Mouse (Mus musculus) stomach, postnatal 0 days (tissue): ENCODE measurements at regions not wholly inside any gene's neighbourhood (a gene's known extent, or its start where the extent isn't known, plus 50 kb on each side); places are given as distances from the start of the nearest gene placed in this dataset.

Source experiments
- CTCF ChIP-seq: IDR thresholded peaks from 2 replicates; pipeline ENCODE4 v1.5.1; 2016; ENCODE audit warnings: antibody characterized with exemption, low read depth, mild to moderate bottlenecking, moderate library complexity
- EP300 ChIP-seq: optimal IDR thresholded peaks from 2 replicates; pipeline ENCODE3; 2016; ENCODE audit warnings: antibody characterized with exemption

DNA sequence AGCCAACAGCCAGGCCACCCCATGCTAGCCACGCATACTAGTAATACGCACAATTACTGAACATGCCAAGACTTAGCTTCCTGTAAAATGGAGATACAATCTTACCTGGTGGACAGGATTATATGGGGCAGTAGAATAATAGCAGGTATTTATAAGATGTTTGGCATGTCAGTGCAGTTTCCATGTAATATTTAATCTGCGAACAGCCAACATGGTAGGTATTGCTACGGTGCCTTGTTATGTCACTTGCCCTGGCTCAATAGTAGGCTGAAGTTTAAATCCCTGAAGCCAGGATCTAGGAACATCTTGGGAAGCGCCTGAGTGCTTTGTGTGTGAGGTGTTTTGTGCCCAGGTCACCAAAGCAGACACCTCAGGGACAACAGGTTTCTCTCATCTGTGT, 942.3 kb downstream of the 4930447A16Rik start:
- TF ChIP-seq EP300, result no peak
- TF ChIP-seq CTCF, result no peak
